Mouse (Mus musculus) forebrain, postnatal 0 days (tissue): ENCODE measurements around the gene Pdcd1. TPM values are rescaled to one million over a fixed set of nuclear protein-coding genes. Genes with fewer than 3 reads are reported as not detected.

ENCODE experiments used
- ATAC-seq: fragments of 200-750 bp; cut with Nextera tagmentation; 2 replicates; pipeline ENCODE4 v1.8.0; 2017; ENCODE audit warnings: mild to moderate bottlenecking, moderate library complexity
- DNase-seq: peaks from one replicate; pipeline ENCODE4 v3.0.0-alpha.2; 2015
- H3K27ac ChIP-seq: fragments of 300-500 bp; sonication (generic); 2 replicates; pipeline ENCODE4 v1.5.1; 2014; ENCODE audit warnings: low read depth, mild to moderate bottlenecking, antibody characterized with exemption, low read length, moderate library complexity, mixed read lengths
- H3K27me3 ChIP-seq: fragments of 300-500 bp; sonication (generic); 2 replicates; pipeline ENCODE4 v1.6.1; 2014; ENCODE audit warnings: mild to moderate bottlenecking, low read length, mixed read lengths; ENCODE audit not compliant: insufficient read depth
- H3K36me3 ChIP-seq: fragments of 300-500 bp; sonication (generic); 2 replicates; pipeline ENCODE4 v1.6.1; 2014; ENCODE audit warnings: mild to moderate bottlenecking, moderate library complexity; ENCODE audit not compliant: insufficient read depth
- H3K4me1 ChIP-seq: fragments of 300-500 bp; sonication (generic); 2 replicates; pipeline ENCODE4 v1.6.1; 2014; ENCODE audit warnings: antibody characterized with exemption; ENCODE audit not compliant: insufficient read depth
- H3K4me2 ChIP-seq: fragments of 300-500 bp; sonication (generic); 2 replicates; pipeline ENCODE4 v1.6.1; 2014; ENCODE audit warnings: low read depth, mild to moderate bottlenecking, moderate library complexity
- H3K4me3 ChIP-seq: fragments of 300-500 bp; sonication (generic); 2 replicates; pipeline ENCODE4 v1.5.1; 2014; ENCODE audit warnings: low read depth, low read length, mixed read lengths
- H3K9ac ChIP-seq: fragments of 300-500 bp; sonication (generic); 2 replicates; pipeline ENCODE4 v1.6.1; 2014; ENCODE audit warnings: mild to moderate bottlenecking
- H3K9me3 ChIP-seq: fragments of 300-500 bp; sonication (generic); 2 replicates; pipeline ENCODE4 v1.6.1; 2016; ENCODE audit warnings: low read length
- CTCF ChIP-seq: sonication (generic); IDR thresholded peaks from 2 replicates; pipeline ENCODE4 v1.5.1; 2016; ENCODE audit warnings: antibody characterized with exemption, control low read depth, low read depth
- WGBS: fragments of 180-500 bp; shearing (Covaris S2); extraction: QIAGEN DNeasy Blood & Tissue Kit; methylation state at CpG from one replicate; pipeline ENCODE4 v1.1.7; 2014; 5-methylcytosine and 5-hydroxymethylcytosine counted together
- polyA plus RNA-seq: library from polyadenylated mRNA; unstranded; fragments of >200 nt; fragmentation: Nextera tagmentation; extraction: Ambion mirVana; gene quantifications from 2 replicates; pipeline ENCODE4 v1.2.1, GENCODE M21; 2015
- total RNA-seq: library from RNA; depleted of rRNA; stranded (reverse); fragments of >200 nt; gene quantifications from 2 replicates; pipeline ENCODE4 v1.2.3, GENCODE M21; 2014; rRNA removed

Pdcd1 gene
- total RNA-seq (0.08 TPM in 1 of 2 replicates, not detected in the other), polyA plus RNA-seq (not detected in 2 replicates)

GRCm38 (mm10) chr1:94052373-94052772 is at the start of gene Pdcd1:
Gene Pdcd1, minus strand, starts transcription at chr1:94052553.
- no peaks in the 10 kb centered on the region for H3K9me3 ChIP-seq
- H3K4me1 ChIP-seq = no peaks in the 10 kb centered on the region
- H3K4me2 ChIP-seq = no peak within 1 kb of the TSS
- H3K27ac ChIP-seq = no peak within 1 kb of the TSS
- 73% methylated on average over 6 of the region's 6 CpGs for WGBS
- DNase-seq (no peak), ATAC-seq (no peak)
- no peaks in the 10 kb centered on the region for H3K36me3 ChIP-seq
- no peaks in the 10 kb centered on the region for H3K27me3 ChIP-seq
- no peak for TF ChIP-seq CTCF
- H3K9ac ChIP-seq = no peak within 1 kb of the TSS
- no peak within 1 kb of the TSS for H3K4me3 ChIP-seq

- Histone ChIP-seq H3K36me3 (no peaks in the 10 kb centered on the region), H3K4me2 (no peak overlapping the region), H3K27ac (no peak overlapping the region), H3K9ac (no peak overlapping the region), H3K9me3 (no peaks in the 10 kb centered on the region), H3K4me1 (no peaks in the 10 kb centered on the region), H3K4me3 (no peak overlapping the region), H3K27me3 (no peaks in the 10 kb centered on the region)
- 93% methylated on average over 1 of the region's 1 CpGs for WGBS
- TF ChIP-seq CTCF = no peak
- DNase-seq (no peak), ATAC-seq (no peak)
Measured at GRCm38 (mm10) chr1:94091788-94092187, 39.4 kb upstream of the Pdcd1 start.

DNA sequence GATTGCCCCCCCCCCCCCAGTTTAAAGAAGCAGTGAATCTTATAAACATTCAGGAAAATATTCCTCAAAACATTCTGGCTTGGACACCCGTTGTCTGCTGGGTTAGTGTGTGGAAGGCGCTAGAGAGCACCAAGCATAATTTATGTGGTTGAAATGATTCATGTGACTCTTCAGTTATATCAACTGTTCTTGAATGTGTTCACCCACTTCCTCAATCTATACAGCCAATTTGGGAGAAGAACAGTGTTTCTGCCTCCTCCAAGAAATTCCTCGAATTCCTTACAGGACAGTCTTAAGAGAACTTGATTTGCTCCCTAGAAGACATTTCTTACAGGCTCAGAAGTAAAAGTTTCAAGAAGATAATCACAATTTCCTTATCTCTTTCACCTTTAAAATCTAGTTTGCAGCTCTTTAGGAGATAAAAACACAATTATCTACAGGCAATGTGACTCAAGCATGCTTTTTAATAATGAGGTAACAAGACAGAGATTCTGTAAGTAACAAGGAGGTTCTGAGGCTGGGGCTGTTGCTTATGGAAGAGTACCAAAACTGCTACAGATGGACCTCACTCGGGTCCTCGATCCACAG is 34.1 kb upstream of the Pdcd1 start:
- H3K27ac ChIP-seq = no peak overlapping the region
- no peaks in the 10 kb centered on the region for H3K4me1 ChIP-seq
- no peak for TF ChIP-seq CTCF
- H3K9ac ChIP-seq = no peak overlapping the region
- no peak overlapping the region for H3K4me3 ChIP-seq
- DNase-seq (no peak), ATAC-seq (no peak)
- WGBS = 88% methylated on average over 5 of the region's 5 CpGs
- no peaks in the 10 kb centered on the region for H3K9me3 ChIP-seq
- H3K4me2 ChIP-seq = no peak overlapping the region
- no peaks in the 10 kb centered on the region for H3K36me3 ChIP-seq
- no peaks in the 10 kb centered on the region for H3K27me3 ChIP-seq

- Histone ChIP-seq H3K27me3 (no peaks in the 10 kb centered on the region), H3K4me2 (no peak overlapping the region), H3K4me1 (no peaks in the 10 kb centered on the region), H3K9me3 (no peaks in the 10 kb centered on the region), H3K4me3 (no peak overlapping the region), H3K9ac (no peak overlapping the region), H3K36me3 (no peaks in the 10 kb centered on the region), H3K27ac (no peak overlapping the region)
- TF ChIP-seq CTCF = no peak
- ATAC-seq (no peak), DNase-seq (no peak)
- WGBS = 89% methylated on average over 5 of the region's 5 CpGs
Measured at GRCm38 (mm10) chr1:94085324-94086105, 33.2 kb upstream of the Pdcd1 start.

- Histone ChIP-seq H3K4me3 (no peak overlapping the region), H3K27me3 (no peaks in the 10 kb centered on the region), H3K4me1 (no peaks in the 10 kb centered on the region), H3K9me3 (no peaks in the 10 kb centered on the region), H3K4me2 (no peak overlapping the region), H3K36me3 (no peaks in the 10 kb centered on the region), H3K9ac (no peak overlapping the region), H3K27ac (no peak overlapping the region)
- ATAC-seq (no peak), DNase-seq (no peak)
- no peak for TF ChIP-seq CTCF
- 91% methylated on average over 6 of the region's 6 CpGs for WGBS
Measured at GRCm38 (mm10) chr1:94081761-94082160, 29.4 kb upstream of the Pdcd1 start.

GRCm38 (mm10) chr1:94081191-94081590 is 28.8 kb upstream of the Pdcd1 start:
- DNase-seq (no peak), ATAC-seq (no peak)
- TF ChIP-seq CTCF = no peak
- Histone ChIP-seq H3K4me2 (0 out of 2 replicates have a peak overlapping the region, but pooled peaks have one; percentile 15), H3K36me3 (no peaks in the 10 kb centered on the region), H3K9ac (no peak overlapping the region), H3K9me3 (no peaks in the 10 kb centered on the region), H3K27me3 (no peaks in the 10 kb centered on the region), H3K27ac (no peak overlapping the region), H3K4me1 (no peaks in the 10 kb centered on the region), H3K4me3 (no peak overlapping the region)
- 64% methylated on average over 11 of the region's 11 CpGs for WGBS

GRCm38 (mm10) chr1:94080718-94081117 is 28.4 kb upstream of the Pdcd1 start:
- no peaks in the 10 kb centered on the region for H3K4me1 ChIP-seq
- no peak for TF ChIP-seq CTCF
- H3K9me3 ChIP-seq = no peaks in the 10 kb centered on the region
- H3K36me3 ChIP-seq = no peaks in the 10 kb centered on the region
- H3K9ac ChIP-seq = no peak overlapping the region
- ATAC-seq (no peak), DNase-seq (no peak)
- no peaks in the 10 kb centered on the region for H3K27me3 ChIP-seq
- 0 out of 2 replicates have a peak overlapping the region, but pooled peaks have one; percentile 15 for H3K4me2 ChIP-seq
- no peak overlapping the region for H3K4me3 ChIP-seq
- 54% methylated on average over 15 of the region's 15 CpGs for WGBS
- no peak overlapping the region for H3K27ac ChIP-seq
